Mouse (Mus musculus): Measurements from ENCODE around the gene Olfr616.

GRCm38 (mm10) chr7:103607425-103607824, 38.5 kb upstream of the Olfr616 start:
- TF ChIP-seq CTCF (IDR thresholded peaks at IDR 0.05; ENCODE audit: control insufficient read depth, insufficient read depth, insufficient read length) (no peak), CEBPB (IDR thresholded peaks at IDR 0.05; ENCODE audit: low read depth) (no peak)
